Mouse (Mus musculus): Measurements from ENCODE around the gene Sstr3.

The Sstr3 gene

DNA sequence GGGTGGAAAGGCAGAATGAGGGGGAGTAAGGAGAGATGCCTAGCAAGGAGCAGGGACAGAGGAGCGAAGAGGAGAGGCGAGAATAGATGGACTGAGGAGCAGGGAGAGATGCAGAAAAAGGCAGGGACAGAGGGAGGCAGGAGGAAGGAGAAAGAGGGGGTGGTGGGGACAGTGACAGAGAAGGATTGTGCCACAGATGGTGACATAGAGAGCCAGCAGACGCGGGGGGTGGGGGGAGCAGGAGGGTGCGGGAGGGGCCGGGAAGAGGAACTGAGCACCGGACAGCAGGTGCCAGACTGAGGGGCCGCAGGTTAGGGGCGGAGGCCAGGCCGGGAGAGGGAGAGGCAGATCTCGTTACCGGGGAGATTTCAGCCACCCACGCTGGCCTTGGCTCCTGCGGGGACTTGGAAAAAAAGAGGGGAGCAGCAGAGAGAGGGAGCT, at the start of gene Sstr3:
Sstr3 (minus strand) TSS at position 125 of the 441 bp plus-strand sequence.
- DNase-seq = no peak

GRCm38 (mm10) chr15:78593896-78594425, 49.5 kb upstream of the Sstr3 start:
- DNase-seq = no peak

- no peak for DNase-seq
Measured at GRCm38 (mm10) chr15:78592452-78592968, 48.0 kb upstream of the Sstr3 start.

- no peak for DNase-seq
Measured at GRCm38 (mm10) chr15:78591680-78592451, 47.4 kb upstream of the Sstr3 start.

GRCm38 (mm10) chr15:78590785-78591184, 46.3 kb upstream of the Sstr3 start:
- no peak for DNase-seq

- DNase-seq = no peak
Measured at GRCm38 (mm10) chr15:78589936-78590335, 45.5 kb upstream of the Sstr3 start.

- peak; percentile 98 for DNase-seq
Measured at GRCm38 (mm10) chr15:78588900-78589299, 44.4 kb upstream of the Sstr3 start.

- DNase-seq = no peak
Measured at GRCm38 (mm10) chr15:78588049-78588448, 43.6 kb upstream of the Sstr3 start.

DNA sequence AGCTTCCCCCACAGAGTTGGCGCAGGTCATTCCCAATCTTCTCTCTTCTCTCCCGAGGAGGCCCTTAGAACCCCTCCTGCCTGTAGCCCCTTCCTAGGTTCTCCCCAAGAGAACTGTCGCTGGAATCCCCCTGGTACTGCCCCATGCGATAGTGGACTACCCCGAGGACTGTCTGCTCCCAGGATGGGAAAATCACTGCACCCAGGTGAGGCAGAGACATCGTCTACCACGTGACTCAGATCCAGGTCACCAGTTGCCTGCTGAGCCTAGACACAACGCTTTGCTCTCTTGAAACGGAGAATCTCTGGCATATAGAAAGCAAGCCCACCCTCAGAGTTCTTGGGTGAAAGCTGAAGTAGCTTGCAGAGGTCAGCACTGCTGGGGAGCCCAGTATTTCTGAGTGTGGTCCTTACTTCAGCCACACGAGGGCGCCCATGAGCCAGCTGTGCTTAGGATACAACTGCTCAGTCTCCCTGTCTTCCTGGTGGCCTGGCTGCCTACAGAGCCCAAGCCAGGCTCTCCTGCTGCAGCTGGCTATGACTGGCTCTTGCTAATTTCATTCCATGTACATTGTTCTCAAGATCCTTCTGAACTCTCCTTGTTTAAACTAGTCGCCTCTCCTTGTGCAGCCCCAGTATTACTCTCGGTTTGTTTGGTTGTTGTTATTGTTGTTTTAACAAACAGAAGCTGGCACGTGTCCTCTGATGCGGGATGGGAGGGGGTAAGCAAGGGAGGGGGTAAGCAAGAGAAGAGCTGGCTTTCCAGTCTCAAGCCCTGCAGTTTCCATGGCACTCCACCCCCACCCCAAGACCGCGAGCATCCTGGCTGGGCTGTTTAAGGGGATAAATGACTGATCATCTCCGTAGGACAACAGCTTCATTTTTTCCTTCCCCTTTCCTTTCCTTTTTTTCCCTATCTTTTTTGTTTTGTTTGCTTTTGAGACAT, 42.8 kb upstream of the Sstr3 start:
- DNase-seq = peak; percentile 97

GRCm38 (mm10) chr15:78585404-78585803, 40.9 kb upstream of the Sstr3 start:
- DNase-seq = no peak

GRCm38 (mm10) chr15:78583352-78583751, 38.9 kb upstream of the Sstr3 start:
- DNase-seq = no peak

GRCm38 (mm10) chr15:78576284-78576810, 31.9 kb upstream of the Sstr3 start:
- DNase-seq = no peak

GRCm38 (mm10) chr15:78572658-78573397, 28.3 kb upstream of the Sstr3 start, which contains the start of gene Rac2:
TSS of gene Rac2 (minus strand) at chr15:78572783.
- DNase-seq = peak; percentile 97

- no peak for DNase-seq
Measured at GRCm38 (mm10) chr15:78572270-78572600, 27.8 kb upstream of the Sstr3 start.

GRCm38 (mm10) chr15:78571554-78572269, 27.2 kb upstream of the Sstr3 start:
- peak; percentile 95 for DNase-seq

DNA sequence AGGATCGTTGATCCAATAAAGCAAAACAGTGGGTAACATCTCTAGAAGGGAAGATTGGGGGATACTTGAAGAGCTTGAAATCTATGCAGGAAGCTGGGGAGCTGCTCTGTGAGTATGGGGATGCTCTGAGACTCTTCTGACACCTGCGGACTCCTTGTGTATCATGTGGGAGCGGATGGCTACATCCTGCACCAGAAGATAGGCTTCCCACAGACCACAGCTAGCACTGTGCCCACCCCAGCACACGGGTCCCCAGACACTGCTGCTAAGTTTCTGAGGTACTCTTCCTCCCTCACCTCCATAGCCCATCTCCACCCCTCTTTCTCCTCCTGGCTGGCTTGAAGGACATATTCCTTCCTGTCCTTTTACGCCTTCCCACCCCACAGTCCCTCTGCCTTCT, 25.7 kb upstream of the Sstr3 start:
- no peak for DNase-seq

- DNase-seq = no peak
Measured at GRCm38 (mm10) chr15:78567608-78568120, 23.2 kb upstream of the Sstr3 start.

- no peak for DNase-seq
Measured at GRCm38 (mm10) chr15:78564764-78565435, 20.4 kb upstream of the Sstr3 start.

GRCm38 (mm10) chr15:78563937-78564336, 19.5 kb upstream of the Sstr3 start:
- DNase-seq = peak; percentile 91

GRCm38 (mm10) chr15:78563344-78563743, 18.9 kb upstream of the Sstr3 start:
- DNase-seq = no peak

Measured in heart, adult 11 months (tissue).